27 mouse cellular contexts compared by ENCODE assay signal in the genomic region with DNA sequence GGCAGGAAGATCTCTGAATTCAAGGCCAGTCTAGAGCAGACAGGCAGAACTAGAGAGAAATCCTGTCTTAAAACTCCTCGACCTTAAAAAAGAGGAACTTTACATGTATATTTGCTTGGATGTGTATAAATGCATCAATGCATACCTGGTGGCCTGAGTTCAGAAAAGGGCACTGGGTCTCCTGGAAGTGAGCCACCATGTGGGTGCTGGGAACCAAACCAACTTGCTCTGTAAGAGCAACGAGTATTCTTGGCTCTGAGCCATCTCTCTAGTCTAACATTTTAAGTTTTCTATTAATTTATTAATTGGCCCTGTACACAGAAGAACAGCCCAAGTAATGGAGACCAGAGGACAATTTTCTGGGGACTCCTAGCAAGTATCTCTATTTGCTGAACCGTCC. TPM values are rescaled to one million over a fixed set of nuclear protein-coding genes. Genes with fewer than 3 reads are reported as not detected.
DNase-seq lines count a peak whose midpoint lies in the region; ATAC-seq and TF ChIP-seq lines count a peak whose summit lies in the region.
"Had no signal": no experiment of that assay in that cellular context is flagged by ENCODE, and none has a peak within 500 bp of the region (broad histone marks: within the 10 kb centered on the region; RNA-seq: fewer than 3 reads in every experiment).

No protein-coding gene starts in this region.

- 36% methylated on average over 3 of the region's 3 CpGs for WGBS in spleen, adult 2 months
- 71% methylated on average over 3 of the region's 3 CpGs for WGBS in forebrain, embryonic 16.5 days

- H3K27ac ChIP-seq in spleen, adult 2 months (ENCODE audit: insufficient read depth, low read length): peak overlapping the region; percentile 57; the same call in 1 of the 2 replicates
- H3K27ac ChIP-seq in forebrain, embryonic 16.5 days (ENCODE audit: low read length): no peak overlapping the region
- H3K27ac ChIP-seq: embryonic facial prominence, embryonic 13.5 days; forebrain, embryonic 13.5 days; gastrocnemius, adult 2 months; heart, embryonic 10.5 days; hindbrain, embryonic 14.5 days; layer of hippocampus, adult 2 months; limb, embryonic 12.5 days; liver, embryonic 13.5 days; lung, embryonic 15.5 days; macrophage; midbrain, embryonic 10.5 days had no signal

- no peak for TF ChIP-seq POLR2A in spleen, adult 2 months (IDR thresholded peaks at IDR 0.05; ENCODE audit: low read depth, low read length)

- H3K9ac ChIP-seq in forebrain, embryonic 16.5 days (replicated peaks; ENCODE audit: low read depth, low read length): no peak overlapping the region
- H3K9ac ChIP-seq: embryonic facial prominence, embryonic 13.5 days; forebrain, embryonic 13.5 days; hindbrain, embryonic 14.5 days; limb, embryonic 12.5 days; liver, embryonic 13.5 days; lung, embryonic 15.5 days had no signal

- H3K27me3 ChIP-seq in spleen, adult 2 months (ENCODE audit: control insufficient read depth, insufficient read depth, low read length): no peaks in the 10 kb centered on the region
- H3K27me3 ChIP-seq in forebrain, embryonic 16.5 days (replicated peaks; ENCODE audit: control insufficient read depth, insufficient read depth, low read length): no peaks in the 10 kb centered on the region
- H3K27me3 ChIP-seq: embryonic facial prominence, embryonic 13.5 days; forebrain, embryonic 13.5 days; limb, embryonic 12.5 days; liver, embryonic 13.5 days; lung, embryonic 15.5 days had no signal

- H3K4me1 ChIP-seq in spleen, adult 2 months (ENCODE audit: control insufficient read depth, insufficient read depth, insufficient read length): peaks cover 5% of the 10 kb centered on the region; the same call in 1 of the 2 replicates
- H3K4me1 ChIP-seq in forebrain, embryonic 16.5 days (replicated peaks; ENCODE audit: control insufficient read depth, insufficient read depth, low read length): peaks cover 2% of the 10 kb centered on the region; the same call in 1 of the 2 replicates
- H3K4me1 ChIP-seq: embryonic facial prominence, embryonic 13.5 days; forebrain, embryonic 13.5 days; heart, embryonic 10.5 days; limb, embryonic 12.5 days; liver, embryonic 13.5 days; midbrain, embryonic 10.5 days had no signal

- H3K4me2 ChIP-seq in forebrain, embryonic 16.5 days (ENCODE audit: low read length): no peak overlapping the region
- H3K4me2 ChIP-seq: embryonic facial prominence, embryonic 13.5 days; forebrain, embryonic 13.5 days; hindbrain, embryonic 14.5 days; limb, embryonic 12.5 days; liver, embryonic 13.5 days; lung, embryonic 15.5 days had no signal

- peaks cover 13% of the 10 kb centered on the region for H3K36me3 ChIP-seq in spleen, adult 2 months (ENCODE audit: control insufficient read depth, insufficient read depth, low read length)
- H3K36me3 ChIP-seq in forebrain, embryonic 16.5 days (ENCODE audit: control insufficient read depth, insufficient read depth): peaks cover 18% of the 10 kb centered on the region

- DNase-seq in spleen, adult 2 months (ENCODE audit: low read depth in 1 of 2, low spot score in 2 of 2): no peak
- no peak for DNase-seq in spleen, postnatal 10 days (ENCODE audit: low spot score in 2 of 2)
- DNase-seq in kidney, adult 8-10 months: peak; percentile 71 to 82
- peak; percentile 73 for DNase-seq in kidney, postnatal 10 days
- DNase-seq in layer of hippocampus, adult 9-11 months: no peak
- no peak for DNase-seq in adrenal gland, adult 2 months
- DNase-seq: adrenal gland, postnatal 14 days; cerebellum, adult 8-10 months; cerebellum, postnatal 36 days; embryo, embryonic 11 days; gastrocnemius, adult 2 months; heart, postnatal 4 days; liver, embryonic 13.5 days; right cerebral cortex, adult 18-20 months; right cerebral cortex, postnatal 4 days had no signal

- H3K9me3 ChIP-seq in forebrain, embryonic 16.5 days (ENCODE audit: control insufficient read depth, low read length): no peaks in the 10 kb centered on the region
- H3K9me3 ChIP-seq: embryonic facial prominence, embryonic 13.5 days; forebrain, embryonic 13.5 days; heart, embryonic 10.5 days; limb, embryonic 12.5 days; liver, embryonic 13.5 days; lung, embryonic 15.5 days; midbrain, embryonic 10.5 days had no signal

- H3K4me3 ChIP-seq in spleen, adult 2 months (ENCODE audit: extremely low read depth, insufficient read depth, insufficient read length): no peak overlapping the region
- H3K4me3 ChIP-seq in forebrain, embryonic 16.5 days (replicated peaks; ENCODE audit: low read length): no peak overlapping the region
- H3K4me3 ChIP-seq: embryonic facial prominence, embryonic 13.5 days; erythroblast, embryonic 14.5 days; forebrain, embryonic 13.5 days; gastrocnemius, adult 2 months; heart, embryonic 10.5 days; layer of hippocampus, adult 2 months; limb, embryonic 12.5 days; liver, embryonic 13.5 days; lung, embryonic 15.5 days; midbrain, embryonic 10.5 days had no signal

- no peak for ATAC-seq in forebrain, embryonic 16.5 days
- ATAC-seq: forebrain, embryonic 13.5 days; inflammation-experienced regulatory T-cells, adult 6 months had no signal

- no peak for TF ChIP-seq CTCF in spleen, adult 2 months (IDR thresholded peaks at IDR 0.05; ENCODE audit: extremely low read depth, insufficient read depth, insufficient read length, insufficient replicate concordance)

RNA-seq across cellular contexts. Expression of gene Cdk2ap1, which starts 3.8 kb away (rescaled TPM):
- polyA plus RNA-seq in spleen, adult 2 months (2012; rRNA removed): 60.4 and 69.3 TPM in 2 replicates
- polyA plus RNA-seq in forebrain, embryonic 16.5 days (2015; fragmentation: Nextera tagmentation; extraction: Ambion mirVana): 60.5 and 74.2 TPM in 2 replicates
- total RNA-seq in adrenal gland, adult 2 months (2021): 100 to 1,000 TPM; 161 to 168 TPM
- polyA plus RNA-seq in adrenal gland, adult 2 months (2012; rRNA removed): 88.7 and 116 TPM in 2 replicates

RNA-seq across cellular contexts. Expression of gene 2810006K23Rik, which starts 38.8 kb away (rescaled TPM):
- 2.7 and 4.2 TPM in 2 replicates for polyA plus RNA-seq in spleen, adult 2 months (2012; rRNA removed)
- polyA plus RNA-seq in forebrain, embryonic 16.5 days (2015; fragmentation: Nextera tagmentation; extraction: Ambion mirVana): 17.4 and 18.8 TPM in 2 replicates
- total RNA-seq in adrenal gland, adult 2 months (2021): 10 to 100 TPM; 14.1 to 17.0 TPM
- polyA plus RNA-seq in adrenal gland, adult 2 months (2012; rRNA removed): 5.8 and 6.0 TPM in 2 replicates

RNA-seq across cellular contexts. Expression of gene Mphosph9, which starts 38.9 kb away (rescaled TPM):
- polyA plus RNA-seq in spleen, adult 2 months (2012; rRNA removed): 3.8 and 4.4 TPM in 2 replicates
- 17.0 and 17.1 TPM in 2 replicates for polyA plus RNA-seq in forebrain, embryonic 16.5 days (2015; fragmentation: Nextera tagmentation; extraction: Ambion mirVana)
- 1 to 10 TPM; 7.7 to 8.8 TPM for total RNA-seq in adrenal gland, adult 2 months (2021)
- 1.6 and 2.1 TPM in 2 replicates for polyA plus RNA-seq in adrenal gland, adult 2 months (2012; rRNA removed)

RNA-seq across cellular contexts. Expression of gene Sbno1, which starts 59.1 kb away (rescaled TPM):
- polyA plus RNA-seq in spleen, adult 2 months (2012; rRNA removed): 12.2 and 14.4 TPM in 2 replicates
- 109 and 110 TPM in 2 replicates for polyA plus RNA-seq in forebrain, embryonic 16.5 days (2015; fragmentation: Nextera tagmentation; extraction: Ambion mirVana)
- 100 to 1,000 TPM in 1 of 2 experiments, 10 to 100 TPM in 1; 74.1 to 119 TPM for total RNA-seq in adrenal gland, adult 2 months (2021)
- polyA plus RNA-seq in adrenal gland, adult 2 months (2012; rRNA removed): 6.0 and 6.9 TPM in 2 replicates

Comparison
In these comparisons a context has a peak if more than half of its experiments do, and no peak if none do; other contexts are left out.
1. DNase-seq: peak in kidney, adult 8-10 months (2 of 2) and kidney, postnatal 10 days (single experiment); none in spleen, adult 2 months (0 of 2), spleen, postnatal 10 days (0 of 2), layer of hippocampus, adult 9-11 months (single experiment) and adrenal gland, adult 2 months (single experiment).